Mouse (Mus musculus): ENCODE data around the gene Pip4k2b.
"Not testable (repeated sequence)": the region's sequence is repeated elsewhere in the genome, so short reads cannot be mapped to it uniquely, and the experiment has no call there.

Gene Pip4k2b

DNA sequence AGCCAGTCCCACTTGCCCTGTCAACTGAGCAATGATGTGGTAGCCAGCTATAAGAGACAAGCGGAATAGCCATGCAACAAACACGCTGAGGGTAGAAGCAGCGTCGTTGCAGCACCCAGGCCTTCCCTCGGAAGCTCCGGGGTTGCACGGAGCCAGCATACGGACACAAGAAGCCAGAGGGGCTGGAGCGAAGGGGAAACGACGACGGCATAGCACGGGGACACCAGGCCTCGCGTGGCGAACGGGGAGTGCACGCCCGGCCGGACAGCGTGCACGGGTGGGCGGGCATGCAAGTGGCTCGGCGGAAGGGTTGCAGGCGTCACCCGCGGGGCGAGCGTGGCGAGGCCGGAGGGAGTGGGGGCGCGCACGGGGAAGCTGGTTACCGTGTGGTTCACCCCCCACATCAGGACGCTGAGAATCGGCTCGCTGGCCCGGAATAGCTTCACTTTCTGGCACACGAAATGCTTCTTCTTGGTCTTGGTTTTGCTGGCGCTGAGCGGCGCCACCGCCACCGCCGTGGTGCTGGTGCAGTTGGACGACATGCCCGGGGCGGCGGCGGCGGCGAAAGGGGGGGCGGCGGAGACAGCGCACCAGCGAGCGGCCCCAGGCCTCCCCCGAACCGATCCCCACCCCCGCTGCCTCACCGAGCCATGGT is at the start of gene Pip4k2b:
Gene Pip4k2b (minus strand): TSS at position 642 of the 655 bp plus-strand sequence.
- no peak for DNase-seq

GRCm38 (mm10) chr11:97793165-97793564 is 48.7 kb upstream of the Pip4k2b start:
- DNase-seq: peak; percentile 38

GRCm38 (mm10) chr11:97790778-97791438 is 46.4 kb upstream of the Pip4k2b start:
- DNase-seq: not testable (repeated sequence)

GRCm38 (mm10) chr11:97789727-97790126 is 45.2 kb upstream of the Pip4k2b start:
- DNase-seq: no peak

- no peak for DNase-seq
These were observed 43.5 kb upstream of the Pip4k2b start for GRCm38 (mm10) chr11:97787961-97788360.

DNA sequence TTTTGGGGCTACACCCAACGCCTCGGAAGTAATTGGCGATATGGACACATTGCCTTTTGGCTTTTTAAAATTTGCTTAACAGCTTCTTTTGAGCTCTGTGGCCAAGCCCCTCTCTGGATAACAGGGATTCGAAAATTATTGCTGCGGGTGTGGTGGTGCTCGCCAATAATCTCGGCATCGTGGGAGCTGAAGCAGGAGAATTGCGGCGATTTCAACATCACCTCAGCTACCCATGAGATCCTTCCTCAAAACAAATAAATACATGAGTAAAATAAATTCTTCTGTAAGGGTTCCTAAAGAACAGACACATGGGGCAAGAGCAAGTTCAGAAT is 38.0 kb upstream of the Pip4k2b start:
- no peak for DNase-seq

DNA sequence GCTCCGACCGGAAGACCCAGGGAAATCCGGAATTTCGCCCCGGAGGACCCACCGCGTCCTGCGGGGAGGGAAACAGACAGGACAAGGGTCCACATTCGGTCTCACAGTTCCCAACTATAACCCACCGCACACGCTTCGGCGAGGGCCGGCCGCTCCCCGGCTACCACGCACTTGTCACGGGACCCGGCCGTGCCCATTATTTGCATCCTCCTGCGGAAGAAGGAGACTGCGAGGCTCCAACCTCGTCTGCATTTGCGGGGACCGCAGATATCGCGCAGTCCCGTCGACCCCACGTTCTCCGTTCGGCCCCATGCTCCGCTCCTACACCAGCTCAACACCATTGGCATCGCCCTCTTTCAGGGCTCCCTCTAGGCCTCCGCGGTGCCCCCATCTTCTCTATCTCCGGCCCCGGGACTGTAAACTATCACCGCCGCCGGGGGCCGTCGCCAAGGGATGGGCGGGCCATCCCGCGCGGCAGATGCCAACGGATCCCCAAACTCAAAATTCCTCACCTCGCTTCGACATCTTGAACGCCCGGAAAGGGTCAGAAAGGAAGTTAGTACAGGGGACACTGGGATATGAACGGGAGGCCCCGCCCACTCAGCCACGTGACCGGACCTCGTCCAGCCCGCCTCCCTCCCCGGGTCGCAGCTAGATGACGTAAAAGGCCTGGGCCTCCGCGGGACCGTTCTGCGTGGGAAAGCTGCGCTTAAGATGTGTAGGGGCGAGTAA is 37.5 kb upstream of the Pip4k2b start, which contains the start of gene Rpl23:
Gene Rpl23 (minus strand): TSS at position 606 of the 732 bp plus-strand sequence.
- peak; percentile 99 for DNase-seq

DNA sequence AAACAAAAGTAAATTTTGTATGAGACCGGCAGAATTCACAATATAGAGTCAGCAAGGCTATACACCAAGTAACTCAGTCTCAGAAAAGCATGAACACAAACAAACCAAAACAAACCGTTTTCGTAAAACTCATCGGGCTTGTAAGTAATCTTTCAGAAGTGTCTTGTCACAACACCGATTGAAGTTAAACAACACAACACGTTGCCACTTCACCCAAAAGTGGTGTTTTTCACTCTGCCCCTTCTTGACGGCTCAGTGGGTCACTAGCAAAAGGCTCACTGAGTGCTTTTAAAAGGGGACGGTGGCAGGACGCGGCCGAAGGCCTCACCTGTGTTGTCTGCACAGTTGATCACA is 37.0 kb upstream of the Pip4k2b start:
- no peak for DNase-seq

- DNase-seq: no peak
These were observed 35.6 kb upstream of the Pip4k2b start for GRCm38 (mm10) chr11:97779968-97780701.

GRCm38 (mm10) chr11:97778918-97779317 is 34.4 kb upstream of the Pip4k2b start:
- DNase-seq: no peak

GRCm38 (mm10) chr11:97777129-97777529 is 32.6 kb upstream of the Pip4k2b start:
- DNase-seq: no peak

DNA sequence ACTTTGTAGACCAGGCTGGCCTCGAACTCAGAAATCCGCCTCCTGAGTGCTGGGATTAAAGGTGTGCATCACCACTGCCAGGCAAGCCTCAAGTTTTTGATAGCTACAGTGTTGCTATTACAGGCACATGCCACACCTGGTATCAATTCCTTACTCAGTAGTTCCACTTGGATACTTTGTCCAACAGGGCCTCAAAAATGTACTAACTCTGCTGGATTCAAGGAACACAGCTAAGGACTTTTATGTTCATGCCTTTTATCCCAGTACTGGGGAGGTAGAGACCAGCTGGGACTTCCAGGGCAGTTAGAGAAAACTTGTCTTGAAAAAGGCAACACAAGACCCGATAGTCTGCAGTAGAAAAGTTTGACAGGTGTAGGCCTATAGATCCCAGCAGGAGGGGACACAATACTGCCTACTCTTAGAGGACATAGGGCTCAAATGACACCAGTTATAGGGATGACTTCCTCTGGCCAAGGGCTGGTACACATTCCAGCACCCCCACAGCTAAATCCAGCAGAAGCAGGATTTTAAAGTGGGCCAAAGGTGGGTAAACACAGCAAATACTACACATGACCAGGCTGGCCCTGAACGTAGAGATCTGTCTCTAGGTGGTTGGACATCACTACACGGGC is 32.1 kb upstream of the Pip4k2b start:
- DNase-seq: no peak

- DNase-seq: no peak
These were observed 31.4 kb upstream of the Pip4k2b start, which contains the start of gene 1700001P01Rik for GRCm38 (mm10) chr11:97775808-97776496. TSS of gene 1700001P01Rik (minus strand) at chr11:97775918.

- no peak for DNase-seq
These were observed 30.7 kb upstream of the Pip4k2b start for GRCm38 (mm10) chr11:97775186-97775585.

- no peak for DNase-seq
These were observed 26.9 kb upstream of the Pip4k2b start for GRCm38 (mm10) chr11:97771410-97771809.

DNA sequence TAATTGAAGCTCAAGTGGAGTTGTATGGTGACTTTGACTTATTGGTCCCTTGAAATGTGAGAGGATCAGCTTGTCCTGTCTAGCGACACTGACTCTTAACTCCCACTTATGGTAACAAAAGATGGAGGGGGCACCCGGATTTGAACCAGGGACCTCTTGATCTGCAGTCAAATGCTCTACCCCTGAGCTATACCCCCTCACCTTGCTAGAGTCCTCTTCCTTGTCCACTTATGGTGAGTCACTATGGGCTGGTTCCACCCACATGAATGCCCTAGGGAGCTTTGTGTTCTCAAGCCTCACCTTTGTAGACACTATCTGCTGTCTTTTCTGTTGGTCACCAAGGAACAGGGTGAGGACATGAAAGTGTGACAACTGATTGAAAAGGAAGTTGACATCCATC is 25.2 kb upstream of the Pip4k2b start:
- no peak for DNase-seq

- DNase-seq: peak; percentile 95
These were observed 21.8 kb upstream of the Pip4k2b start, which contains the start of gene Cwc25 for GRCm38 (mm10) chr11:97766154-97766881. TSS of gene Cwc25 (minus strand) at chr11:97766556.

DNA sequence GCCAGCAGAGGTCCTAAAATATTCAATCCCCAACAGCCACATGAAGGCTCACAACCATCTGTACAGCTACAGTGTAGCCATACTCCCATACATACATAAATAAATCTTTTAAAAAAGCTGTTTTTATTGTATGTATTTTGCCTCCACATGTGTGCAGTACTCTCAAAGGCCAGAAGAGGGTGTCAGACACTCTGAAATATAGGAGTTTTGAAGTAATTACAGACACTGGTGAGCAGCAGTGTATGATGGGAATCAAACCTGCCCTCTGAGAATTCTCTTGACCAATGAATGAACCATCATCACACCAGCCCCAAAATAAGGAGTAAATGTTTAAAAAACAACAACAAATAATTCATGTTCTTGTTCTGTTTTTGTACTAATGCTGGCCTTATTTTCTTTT is 17.1 kb upstream of the Pip4k2b start:
- DNase-seq: no peak

GRCm38 (mm10) chr11:97758942-97759341 is 14.4 kb upstream of the Pip4k2b start:
- no peak for DNase-seq

- no peak for DNase-seq
These were observed 13.6 kb upstream of the Pip4k2b start for GRCm38 (mm10) chr11:97758125-97758524.

- DNase-seq: no peak
These were observed 8.8 kb upstream of the Pip4k2b start for GRCm38 (mm10) chr11:97753277-97753676.
